Mouse (Mus musculus) megakaryocyte-erythroid progenitor cell, adult 5-6 weeks (primary cell): Measurements from ENCODE around the gene Ogn. TPM values are rescaled to one million over a fixed set of nuclear protein-coding genes. Genes with fewer than 3 reads are reported as not detected.

Source experiments
- ATAC-seq: replicated peaks from 2 replicates; pipeline ENCODE4 v1.8.0; 2016; ENCODE audit warnings: mild to moderate bottlenecking, inconsistent platforms; ENCODE audit not compliant: severe bottlenecking, poor library complexity, low FRiP score, low TSS enrichment
- total RNA-seq, 2 experiments: library from RNA; stranded (forward) in 1 of 2; stranded (reverse) in 1 of 2; fragments of 200-1000, 215-1000 nt in 1 of 2; fragments of >200 nt in 1 of 2; fragmentation: Nextera tagmentation in 1 of 2; gene quantifications; 2 replicates each; pipeline ENCODE4 v1.2.3; 2014 to 2017

Ogn gene
- total RNA-seq, 2 experiments from 2014 or later, result not detected

GRCm38 (mm10) chr13:49643669-49644362, 36.0 kb downstream of the Ogn start:
- ATAC-seq, result no peak

- no peak for ATAC-seq
Observed at GRCm38 (mm10) chr13:49644731-49645529, 37.1 kb downstream of the Ogn start.

- no peak for ATAC-seq
Observed at GRCm38 (mm10) chr13:49646019-49646418, 38.2 kb downstream of the Ogn start.

GRCm38 (mm10) chr13:49651136-49651535, 43.3 kb downstream of the Ogn start:
- ATAC-seq, result no peak

GRCm38 (mm10) chr13:49651781-49652351, 44.0 kb downstream of the Ogn start:
- no peak for ATAC-seq

- ATAC-seq, result peak; percentile 96
Observed at GRCm38 (mm10) chr13:49652481-49653179, 44.8 kb downstream of the Ogn start, which contains the start of the genes Cenpp and Nol8. Cenpp (minus strand) TSS chr13:49652785. Nol8 (plus strand) TSS chr13:49653078.

GRCm38 (mm10) chr13:49653180-49653541, 45.3 kb downstream of the Ogn start:
- ATAC-seq, result peak; percentile 50

Other genes starting within 250 kb of the Ogn start
- gene Ippk, start 186.8 kb upstream of the Ogn start, total RNA-seq (2014; fragmentation: Nextera tagmentation), result 8.9 and 9.8 TPM in 2 replicates
- gene Ippk, start 186.8 kb upstream of the Ogn start, total RNA-seq (2017), result 13.0 and 13.2 TPM in 2 replicates
- gene Tes3-ps, start 114.7 kb upstream of the Ogn start, total RNA-seq (2014; fragmentation: Nextera tagmentation), result 0.12 and 0.20 TPM in 2 replicates
- gene Tes3-ps, start 114.7 kb upstream of the Ogn start, total RNA-seq (2017), result 6.5 and 7.0 TPM in 2 replicates
- 0.12 TPM in 1 of 2 replicates, not detected in the other for gene Ecm2, start 103.2 kb upstream of the Ogn start, total RNA-seq (2014; fragmentation: Nextera tagmentation)
- gene Ecm2, start 103.2 kb upstream of the Ogn start, total RNA-seq (2017), result 0.46 TPM in 1 of 2 replicates, not detected in the other
- gene Aspn, start 63.6 kb upstream of the Ogn start, total RNA-seq (2014; fragmentation: Nextera tagmentation), result not detected in 2 replicates
- gene Aspn, start 63.6 kb upstream of the Ogn start, total RNA-seq (2017), result not detected in 2 replicates
- gene Omd, start 25.6 kb upstream of the Ogn start, total RNA-seq (2014; fragmentation: Nextera tagmentation), result not detected in 2 replicates
- 0.47 TPM in 1 of 2 replicates, not detected in the other for gene Omd, start 25.6 kb upstream of the Ogn start, total RNA-seq (2017)
- 44.6 and 44.7 TPM in 2 replicates for gene Cenpp, start 44.7 kb downstream of the Ogn start, total RNA-seq (2014; fragmentation: Nextera tagmentation)
- 33.8 and 43.8 TPM in 2 replicates for gene Cenpp, start 44.7 kb downstream of the Ogn start, total RNA-seq (2017)
- 43.9 and 63.1 TPM in 2 replicates for gene Nol8, start 45.0 kb downstream of the Ogn start, total RNA-seq (2014; fragmentation: Nextera tagmentation)
- gene Nol8, start 45.0 kb downstream of the Ogn start, total RNA-seq (2017), result 60.7 and 71.4 TPM in 2 replicates
- 77.6 and 124 TPM in 2 replicates for gene Iars, start 74.1 kb downstream of the Ogn start, total RNA-seq (2014; fragmentation: Nextera tagmentation)
- gene Iars, start 74.1 kb downstream of the Ogn start, total RNA-seq (2017), result 90.4 and 105 TPM in 2 replicates
- not detected in 2 replicates for gene Gm30302, start 191.0 kb downstream of the Ogn start, total RNA-seq (2014; fragmentation: Nextera tagmentation)
- gene Gm30302, start 191.0 kb downstream of the Ogn start, total RNA-seq (2017), result not detected in 2 replicates